Mouse (Mus musculus) layer of hippocampus, adult 11-12 months (tissue): ENCODE measurements around the gene Bcl6.

ENCODE experiments used
- DNase-seq: peaks from one replicate; pipeline ENCODE4 v3.0.0; 2022; ENCODE audit warnings: low spot score

Gene Bcl6

GRCm38 (mm10) chr16:23972901-23973300 is 15.8 kb downstream of the Bcl6 start:
- DNase-seq, result no peak

GRCm38 (mm10) chr16:23972126-23972740 is 16.4 kb downstream of the Bcl6 start:
- DNase-seq, result no peak

GRCm38 (mm10) chr16:23969919-23970318 is 18.7 kb downstream of the Bcl6 start:
- DNase-seq, result no peak

GRCm38 (mm10) chr16:23968888-23969287 is 19.8 kb downstream of the Bcl6 start:
- DNase-seq, result no peak

- no peak for DNase-seq
Measured at GRCm38 (mm10) chr16:23967301-23967700, 21.4 kb downstream of the Bcl6 start.

GRCm38 (mm10) chr16:23966066-23966465 is 22.6 kb downstream of the Bcl6 start:
- no peak for DNase-seq

GRCm38 (mm10) chr16:23964706-23965367 is 23.8 kb downstream of the Bcl6 start:
- no peak for DNase-seq

- no peak for DNase-seq
Measured at GRCm38 (mm10) chr16:23963896-23964668, 24.6 kb downstream of the Bcl6 start.

GRCm38 (mm10) chr16:23962401-23962800 is 26.3 kb downstream of the Bcl6 start:
- peak; percentile 6 for DNase-seq

- no peak for DNase-seq
Measured at GRCm38 (mm10) chr16:23958938-23959337, 29.7 kb downstream of the Bcl6 start.

GRCm38 (mm10) chr16:23953959-23954260 is 34.7 kb downstream of the Bcl6 start:
- DNase-seq, result no peak

- peak; percentile 75 for DNase-seq
Measured at GRCm38 (mm10) chr16:23953189-23953958, 35.3 kb downstream of the Bcl6 start.

GRCm38 (mm10) chr16:23952101-23952727 is 36.4 kb downstream of the Bcl6 start:
- DNase-seq, result no peak

- no peak for DNase-seq
Measured at GRCm38 (mm10) chr16:23947654-23948053, 41.0 kb downstream of the Bcl6 start.

- no peak for DNase-seq
Measured at GRCm38 (mm10) chr16:23944801-23945200, 43.9 kb downstream of the Bcl6 start.

- no peak for DNase-seq
Measured at GRCm38 (mm10) chr16:23934397-23934796, 54.3 kb downstream of the Bcl6 start.

GRCm38 (mm10) chr16:23932294-23932693 is 56.4 kb downstream of the Bcl6 start, which contains the start of gene Rtp2:
Rtp2 (minus strand) TSS chr16:23932394.
- DNase-seq, result no peak

GRCm38 (mm10) chr16:23931275-23931674 is 57.4 kb downstream of the Bcl6 start:
- no peak for DNase-seq

- DNase-seq, result no peak
Measured at GRCm38 (mm10) chr16:23930426-23931073, 58.1 kb downstream of the Bcl6 start.

GRCm38 (mm10) chr16:23927301-23928114 is 61.1 kb downstream of the Bcl6 start:
- DNase-seq, result no peak

- DNase-seq, result no peak
Measured at GRCm38 (mm10) chr16:23922906-23923305, 65.7 kb downstream of the Bcl6 start.
